Mouse (Mus musculus) right cerebral cortex, adult 2 months (tissue): ENCODE data around the gene Mab21l3.
A peak's percentile ranks its signal among the peaks of the same experiment; 100 is the strongest.

Experiments
- DNase-seq, 2 experiments: peaks; one replicate each; pipeline ENCODE4 v3.0.0; 2021 to 2022; ENCODE audit warnings: low spot score in 2 of 2

Gene Mab21l3

DNA sequence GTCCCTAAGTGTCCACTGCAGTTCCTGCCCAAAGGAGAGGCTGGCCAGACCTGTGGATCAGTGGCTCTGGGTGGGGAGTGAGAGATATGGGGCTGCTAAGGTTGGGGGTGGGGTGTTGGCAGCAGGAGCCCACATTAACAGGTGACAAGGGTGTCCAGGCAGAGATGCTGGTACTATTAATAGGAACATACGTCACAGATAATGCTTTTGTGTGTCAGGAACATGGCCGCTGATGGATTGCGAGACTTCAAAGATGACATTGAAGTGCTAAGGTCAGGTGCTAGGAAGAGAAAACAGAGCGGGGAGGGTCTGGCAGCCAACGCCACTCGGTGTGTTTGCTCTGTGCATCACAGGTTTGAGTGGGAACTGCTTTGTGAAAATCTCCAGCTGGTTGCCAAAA lies 44.4 kb downstream of the Mab21l3 start:
- no peak for DNase-seq

DNA sequence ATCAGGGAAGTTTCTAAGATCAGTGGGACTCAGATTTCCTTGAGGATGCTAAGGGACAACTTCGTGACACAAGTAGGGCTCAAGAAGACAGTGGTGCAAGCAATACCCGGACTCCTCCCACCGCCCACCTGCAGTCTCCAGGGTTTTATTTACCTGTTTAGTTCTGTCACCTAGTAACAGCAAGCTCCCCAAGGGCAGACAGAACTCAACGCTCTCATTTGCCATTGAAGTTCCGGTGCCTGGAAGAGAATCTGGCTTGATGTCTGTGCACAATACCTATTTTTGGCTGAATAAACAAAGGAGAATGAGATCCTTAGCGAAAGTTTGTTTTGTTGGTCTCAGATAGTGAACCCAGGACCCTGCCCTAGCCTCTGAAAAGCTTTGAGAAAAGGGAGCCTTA lies 45.0 kb downstream of the Mab21l3 start:
- no peak for DNase-seq

GRCm38 (mm10) chr3:101802746-101803145 lies 46.0 kb downstream of the Mab21l3 start:
- no peak for DNase-seq

GRCm38 (mm10) chr3:101800596-101801018 lies 48.2 kb downstream of the Mab21l3 start:
- no peak for DNase-seq

- DNase-seq, result no peak
Measured at GRCm38 (mm10) chr3:101799852-101800595, 48.7 kb downstream of the Mab21l3 start.

GRCm38 (mm10) chr3:101797830-101798709 lies 50.7 kb downstream of the Mab21l3 start:
- no peak for DNase-seq

DNA sequence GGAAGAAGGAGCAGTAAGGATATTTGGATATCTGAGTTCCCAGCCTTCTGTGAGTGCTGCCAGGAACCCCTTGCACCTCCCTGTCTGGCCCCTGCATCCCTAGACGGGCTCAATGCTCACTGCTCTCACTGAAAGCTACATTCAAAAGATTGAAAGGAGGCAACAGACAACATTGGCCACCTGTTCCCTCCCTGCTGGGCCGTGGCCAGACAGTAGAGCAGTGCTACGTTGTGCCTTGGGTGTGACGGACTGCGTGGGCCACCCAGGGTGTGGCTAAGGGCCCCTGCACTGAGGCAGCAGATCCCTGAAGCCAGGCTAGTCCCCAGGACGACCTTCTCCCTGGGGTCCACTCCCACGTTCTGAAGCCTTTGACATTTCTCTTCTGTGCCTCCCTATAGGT lies 52.5 kb downstream of the Mab21l3 start:
- DNase-seq, result no peak

GRCm38 (mm10) chr3:101795387-101796039 lies 53.2 kb downstream of the Mab21l3 start:
- DNase-seq, result no peak

- no peak for DNase-seq
Measured at GRCm38 (mm10) chr3:101794666-101795065, 54.1 kb downstream of the Mab21l3 start.

- peak in 1 of 2 experiments; percentile 40 for DNase-seq
Measured at GRCm38 (mm10) chr3:101794026-101794425, 54.7 kb downstream of the Mab21l3 start.

- DNase-seq, result no peak
Measured at GRCm38 (mm10) chr3:101792191-101792590, 56.6 kb downstream of the Mab21l3 start.

GRCm38 (mm10) chr3:101784768-101785424 lies 63.9 kb downstream of the Mab21l3 start:
- no peak for DNase-seq

DNA sequence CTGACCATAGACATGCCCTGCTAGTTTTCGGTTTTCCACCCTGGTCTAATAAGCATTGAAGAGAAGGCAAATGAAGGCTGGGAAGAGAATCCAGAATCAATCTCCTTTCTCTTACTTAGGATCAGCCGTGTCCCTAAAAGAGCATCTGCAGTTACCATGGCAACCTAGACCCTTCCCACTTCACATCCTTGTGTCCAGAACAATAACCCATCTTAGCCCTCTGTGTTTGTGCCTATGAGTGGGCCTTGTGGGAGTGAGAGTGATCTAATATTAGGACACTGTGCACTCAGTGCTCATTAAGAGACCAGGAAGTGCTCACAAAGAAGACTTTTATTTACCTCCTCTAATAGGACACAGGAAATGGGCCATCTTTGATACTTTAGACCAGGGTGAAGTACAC lies 65.0 kb downstream of the Mab21l3 start:
- no peak for DNase-seq

DNA sequence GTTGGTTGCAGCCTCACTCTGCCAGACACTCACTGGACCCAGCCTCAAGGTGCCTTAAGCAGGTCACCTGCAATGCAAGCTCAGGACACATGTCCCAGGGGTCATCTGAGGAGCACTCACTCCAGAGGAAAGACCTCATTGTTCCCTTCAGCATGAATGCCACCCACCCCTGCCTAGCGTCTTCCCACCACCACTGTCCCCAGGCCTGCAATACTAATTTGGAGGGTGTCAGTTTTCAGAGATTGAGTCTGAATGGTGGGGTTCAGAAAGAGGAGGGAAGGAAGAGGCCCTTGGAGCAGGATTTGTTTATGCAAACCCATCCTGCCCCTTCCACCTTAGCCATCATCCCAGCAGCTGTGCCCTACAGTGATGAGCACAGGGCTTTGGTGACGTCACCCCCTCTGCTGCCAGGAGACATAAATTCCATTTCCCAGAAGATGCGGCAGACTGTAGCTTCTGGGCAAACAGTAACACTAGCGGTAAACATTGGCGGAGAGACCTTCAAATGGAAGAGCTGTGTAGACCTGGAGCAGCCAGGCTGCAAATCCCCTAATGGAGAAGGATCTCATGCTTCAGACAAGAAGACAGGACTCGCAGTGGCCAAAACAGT lies 67.8 kb downstream of the Mab21l3 start:
- DNase-seq, result peak in 1 of 2 experiments; percentile 45

DNA sequence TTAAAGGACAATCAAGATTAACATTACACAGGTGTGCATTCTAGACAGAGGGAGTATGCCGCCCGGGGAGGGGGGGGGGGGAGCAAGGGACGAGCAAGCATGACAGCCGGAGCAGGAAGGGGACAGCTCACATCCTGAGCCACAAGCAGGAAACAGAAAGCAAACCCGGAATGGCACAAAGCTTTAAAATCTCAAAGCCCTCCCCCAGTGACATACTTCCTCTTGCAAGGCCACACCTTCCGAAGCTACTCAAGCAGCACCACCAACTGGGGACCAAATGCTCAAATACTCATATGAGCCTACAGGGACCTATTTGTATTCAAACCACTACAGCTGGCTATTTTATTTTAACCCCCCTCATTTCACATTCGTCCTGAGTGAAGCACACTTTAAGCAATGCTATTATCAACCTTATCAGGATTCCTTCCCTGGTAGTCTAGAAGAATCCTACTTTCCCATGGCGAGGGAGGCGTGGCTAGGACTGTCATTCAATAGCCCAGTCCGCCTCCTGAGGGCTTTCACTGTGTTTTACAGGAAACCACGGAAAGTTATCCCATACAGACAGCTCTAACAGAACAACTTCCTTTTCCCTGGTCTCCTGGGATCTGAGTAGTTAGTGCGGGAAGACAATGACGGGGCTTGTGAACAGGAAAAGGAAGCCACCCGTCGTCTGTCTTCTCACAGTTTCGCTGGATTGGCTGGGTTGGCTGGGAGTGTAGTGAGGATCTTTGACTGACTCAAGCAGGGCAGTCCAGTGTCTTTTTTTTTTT lies 69.7 kb downstream of the Mab21l3 start:
- DNase-seq, result no peak

DNA sequence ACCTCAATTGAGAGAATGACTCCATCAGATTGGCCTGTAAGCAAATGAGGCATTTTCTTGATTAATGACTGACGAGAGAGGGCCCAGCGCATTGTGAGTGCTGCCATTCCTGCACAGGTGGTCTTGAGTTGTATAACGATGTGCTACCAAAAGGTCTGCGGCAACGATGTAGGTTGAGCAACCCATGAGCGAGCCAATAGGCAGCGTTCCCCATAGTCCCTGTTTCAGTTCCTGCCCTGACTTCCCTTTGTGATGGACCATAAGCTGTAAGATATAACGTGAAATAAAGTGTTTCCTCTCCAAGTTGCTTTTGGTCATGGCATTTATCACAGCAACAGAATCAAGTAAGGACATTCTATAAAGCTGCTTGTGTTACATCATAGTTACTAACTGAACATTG lies 73.0 kb downstream of the Mab21l3 start:
- no peak for DNase-seq

DNA sequence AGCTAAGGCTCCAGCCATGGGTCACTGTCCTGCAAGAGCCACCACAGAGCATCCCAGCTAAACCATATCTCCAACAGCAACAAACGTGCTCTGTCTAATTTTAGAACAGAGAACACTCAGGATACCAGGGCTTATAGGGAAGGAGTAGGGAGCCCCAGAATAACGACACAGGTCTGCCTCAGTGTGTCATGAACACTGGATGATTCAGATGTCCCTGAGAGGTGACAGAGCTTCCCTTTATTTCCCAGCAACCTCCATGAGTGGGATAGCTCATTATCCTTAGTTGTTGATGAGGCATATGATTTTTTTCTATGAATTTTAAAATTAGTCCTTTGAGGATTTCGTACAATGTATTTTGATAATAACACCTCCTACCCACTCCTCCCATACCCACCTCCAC lies 78.2 kb downstream of the Mab21l3 start:
- DNase-seq, result no peak

GRCm38 (mm10) chr3:101763566-101763965 lies 85.2 kb downstream of the Mab21l3 start:
- no peak for DNase-seq
